Mouse (Mus musculus) liver, adult 2 months (tissue): ENCODE results near the gene Gjd3.

ENCODE experiments used
- CTCF ChIP-seq: fragments of 200-500 bp; IDR thresholded peaks from 2 replicates; pipeline ENCODE4 v1.5.1; 2011; ENCODE audit warnings: low read depth, low read length, control low read depth
- POLR2A ChIP-seq: fragments of 200-500 bp; IDR thresholded peaks from 2 replicates; pipeline ENCODE4 v1.6.1; 2011; ENCODE audit warnings: low read length, control low read depth; ENCODE audit not compliant: insufficient read depth; ENCODE audit errors: extremely low read depth

DNA sequence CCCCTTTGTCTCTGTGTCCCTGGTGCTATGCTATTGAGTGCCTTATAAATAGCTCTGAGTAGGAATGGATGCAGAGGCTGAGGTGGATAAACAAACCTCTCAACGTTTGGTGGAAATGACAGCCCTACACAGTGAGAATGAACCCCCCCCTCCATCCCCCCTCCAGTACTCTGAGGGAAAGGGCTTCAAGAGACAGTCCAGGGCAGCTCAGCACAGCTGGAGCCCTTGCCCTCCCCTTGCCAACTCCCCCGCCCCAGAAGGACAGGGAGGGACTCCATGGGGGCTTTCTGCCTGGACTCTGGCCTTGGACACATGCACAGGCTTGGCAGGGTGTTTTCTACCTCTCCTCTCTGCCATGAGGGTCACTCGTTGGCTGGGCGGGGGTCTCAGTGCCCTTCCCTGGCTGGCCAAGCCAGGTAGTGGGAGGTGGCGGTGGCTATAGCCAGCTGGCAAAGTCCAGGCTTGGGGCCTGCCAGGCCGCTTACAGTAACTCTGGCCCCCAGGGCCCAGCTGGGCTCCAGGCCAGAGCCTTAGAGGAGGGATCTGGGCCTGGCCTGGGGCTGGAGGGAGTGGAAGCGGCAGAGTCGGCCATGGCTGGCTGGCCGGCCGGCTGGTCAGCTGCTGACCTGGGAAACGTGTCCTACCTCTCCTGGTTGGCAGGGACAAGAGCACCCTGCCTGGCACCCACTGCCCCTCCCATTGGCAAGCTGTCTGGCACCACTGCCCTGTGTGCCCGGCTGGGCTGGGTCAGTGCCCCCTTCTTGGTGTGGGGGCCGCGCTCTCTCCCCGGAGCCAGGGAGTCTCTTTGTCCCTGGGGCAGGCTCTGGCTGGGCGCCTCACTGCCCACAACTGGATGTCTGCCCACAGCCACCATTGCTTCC lies 31.6 kb downstream of the Gjd3 start:
- TF ChIP-seq CTCF (no peak), POLR2A (0 out of 2 replicates have a peak, but pooled peaks have one; percentile 14)
